Mouse (Mus musculus) NIH3T3 (cell line): ENCODE data around the gene Errfi1.
A peak's percentile ranks its signal among the peaks of the same experiment; 100 is the strongest.

Experiments
- DNase-seq: peaks from one replicate; pipeline ENCODE4 v3.0.0-alpha.2; 2012; ENCODE audit warnings: low read depth

The Errfi1 gene

GRCm38 (mm10) chr4:150915181-150915906, 61.6 kb downstream of the Errfi1 start:
- peak; percentile 73 for DNase-seq

GRCm38 (mm10) chr4:150917336-150918027, 63.8 kb downstream of the Errfi1 start:
- peak; percentile 92 for DNase-seq
